Mouse (Mus musculus) left cerebral cortex, postnatal 14 days (tissue): Measurements from ENCODE around the gene Pde11a. TPM values are rescaled to one million over a fixed set of nuclear protein-coding genes. Genes with fewer than 3 reads are reported as not detected.
A peak's percentile ranks its signal among the peaks of the same experiment; 100 is the strongest.

Source experiments
- DNase-seq, 2 experiments: peaks; one replicate each; pipeline ENCODE4 v3.0.0; 2021 to 2022; ENCODE audit warnings: low spot score in 2 of 2, mixed read lengths in 1 of 2
- intact Hi-C: fragments of 180-260 bp; cut with DNase I; formaldehyde crosslinking; loops from one replicate; pipeline ENCODE4 v1.15.1; 2025
- total RNA-seq, 2 experiments: library from RNA; stranded (reverse); gene quantifications; 2 replicates each; pipeline ENCODE4 v1.2.3; 2021

Pde11a gene
- total RNA-seq, 2 experiments from 2014 or later, result 4.1 to 4.4 TPM

GRCm38 (mm10) chr2:76326161-76326560 lies 12.4 kb downstream of the Pde11a start:
- no peak for DNase-seq
- intact Hi-C loops, result no loop called here

DNA sequence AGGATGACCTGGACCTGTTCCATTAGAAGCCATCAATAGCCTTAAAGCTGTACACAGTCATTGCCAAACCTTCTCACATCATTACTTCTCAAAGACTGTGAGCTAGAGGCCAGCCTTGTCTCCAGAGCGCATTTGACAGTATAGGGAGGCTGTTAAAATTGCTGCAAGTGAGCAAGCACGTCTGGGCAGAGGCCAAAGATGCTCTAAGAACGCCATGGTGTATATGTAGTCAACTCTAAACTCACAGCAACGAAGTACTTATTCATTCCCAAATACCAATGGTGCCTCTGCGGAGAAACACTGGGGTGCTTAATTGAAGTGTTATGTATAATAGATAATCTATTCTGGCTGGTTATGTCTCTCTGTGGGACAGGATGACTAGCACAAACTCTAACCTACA lies 14.1 kb downstream of the Pde11a start:
- DNase-seq, result no peak
- intact Hi-C loops, result no loop called here

- DNase-seq, result peak; percentile 10 to 15
Measured at GRCm38 (mm10) chr2:76323185-76323875, 15.2 kb downstream of the Pde11a start.

GRCm38 (mm10) chr2:76320336-76320735 lies 18.2 kb downstream of the Pde11a start:
- intact Hi-C loops, result no loop called here
- no peak for DNase-seq

More at GRCm38 (mm10) chr2:76323185-76323875, 15.2 kb downstream of the Pde11a start:
- intact Hi-C loops, result no loop called here

DNA sequence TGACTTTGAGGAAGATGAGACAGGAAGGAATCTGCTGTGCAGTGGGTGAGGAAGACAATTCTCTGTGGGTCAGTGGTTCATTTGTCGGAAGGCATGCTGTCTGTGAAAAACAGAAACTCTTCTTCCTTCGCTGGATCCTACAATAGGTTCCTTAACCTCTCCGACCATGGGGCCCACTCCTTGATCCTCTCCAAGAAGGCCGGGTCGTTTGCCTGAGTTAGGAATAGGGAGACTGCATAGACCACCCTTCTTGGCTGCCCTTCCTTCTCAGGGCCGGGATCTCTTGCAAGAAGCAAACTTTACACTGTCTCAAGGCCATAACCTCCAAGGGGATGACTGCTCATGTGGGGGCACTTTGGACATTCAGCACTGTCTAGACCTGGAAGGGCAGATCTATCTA lies 19.3 kb downstream of the Pde11a start:
- intact Hi-C loops, result no loop called here
- DNase-seq, result no peak

DNA sequence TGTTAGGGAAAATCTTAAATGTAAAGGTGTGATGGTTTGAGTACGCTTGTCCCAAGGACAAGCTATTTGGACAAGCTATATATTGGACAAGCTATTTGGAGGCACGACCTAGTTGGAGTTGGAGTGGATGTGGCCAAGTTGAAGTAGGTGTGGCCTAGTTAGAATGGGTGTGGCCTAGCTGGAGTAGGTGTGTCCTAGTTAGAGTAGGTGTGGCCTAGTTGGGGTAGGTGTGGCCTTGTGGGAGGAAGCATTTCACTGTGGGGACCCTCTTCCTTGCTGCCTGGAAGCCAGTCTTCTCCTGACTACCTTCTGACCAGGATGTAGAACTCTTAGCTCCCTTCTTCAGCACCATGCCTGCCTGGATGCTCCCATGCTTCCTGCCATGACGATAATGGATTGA lies 50.9 kb downstream of the Pde11a start:
- intact Hi-C loops, result no loop called here
- DNase-seq, result no peak

DNA sequence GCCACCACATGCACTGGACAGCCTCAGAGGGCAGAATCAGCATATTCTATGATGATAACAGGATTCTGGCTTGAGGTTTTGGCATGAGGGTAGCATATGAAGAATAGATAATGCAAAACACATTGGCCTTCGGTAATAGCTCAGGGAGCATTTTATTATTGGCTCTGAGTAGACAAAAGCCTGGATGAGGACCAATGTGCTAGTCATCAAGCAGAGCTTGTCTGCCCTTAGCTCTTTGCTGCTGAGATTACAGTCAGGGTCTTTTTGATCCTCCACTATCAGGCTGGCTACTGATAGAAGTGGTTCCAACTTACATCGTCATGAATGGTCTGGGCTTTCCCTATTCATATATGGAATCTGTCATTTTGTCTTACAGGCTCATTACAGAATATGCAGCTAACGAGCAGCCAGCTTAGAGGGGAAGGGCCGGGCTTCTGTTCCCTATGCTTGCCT lies 52.3 kb downstream of the Pde11a start:
- DNase-seq, result no peak
- intact Hi-C loops, result no loop called here

GRCm38 (mm10) chr2:76285150-76285549 lies 53.4 kb downstream of the Pde11a start:
- DNase-seq, result no peak
- intact Hi-C loops, result no loop called here

DNA sequence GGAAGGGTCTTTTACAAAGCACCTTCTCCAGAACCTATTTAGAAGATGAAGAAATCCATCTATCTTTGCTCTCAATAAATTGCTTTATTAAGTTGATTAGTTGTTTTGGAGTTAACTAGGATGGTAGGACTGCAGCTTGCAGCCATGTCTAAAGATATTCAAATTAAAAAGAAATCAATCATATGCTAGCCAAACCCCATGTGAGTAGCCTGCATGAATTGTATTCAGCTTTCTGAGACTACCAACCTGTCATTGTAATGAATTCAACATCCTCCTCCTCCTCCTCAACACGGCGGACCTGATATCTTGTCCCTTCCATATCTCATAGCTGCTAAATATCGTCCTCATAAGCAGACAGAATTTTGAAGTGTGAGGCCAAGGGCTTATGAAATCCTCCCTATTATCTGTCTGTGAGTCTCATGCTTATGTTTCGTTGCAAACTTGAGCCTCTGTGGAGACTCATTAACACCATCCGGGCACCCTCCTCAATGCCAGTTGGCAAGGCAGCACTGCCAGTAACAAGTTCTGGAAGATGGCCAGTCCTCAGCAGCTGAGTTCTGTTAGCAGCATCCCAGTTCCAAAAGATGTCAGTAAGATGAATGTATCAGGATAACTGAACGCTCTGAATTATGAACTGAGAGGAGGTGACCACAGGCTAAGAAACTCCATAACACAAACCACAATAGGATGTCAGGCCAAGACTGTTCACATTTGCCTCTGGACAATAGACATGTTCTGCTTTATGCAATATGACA lies 55.0 kb downstream of the Pde11a start:
- intact Hi-C loops, result no loop called here
- peak; percentile 73 to 87 for DNase-seq

DNA sequence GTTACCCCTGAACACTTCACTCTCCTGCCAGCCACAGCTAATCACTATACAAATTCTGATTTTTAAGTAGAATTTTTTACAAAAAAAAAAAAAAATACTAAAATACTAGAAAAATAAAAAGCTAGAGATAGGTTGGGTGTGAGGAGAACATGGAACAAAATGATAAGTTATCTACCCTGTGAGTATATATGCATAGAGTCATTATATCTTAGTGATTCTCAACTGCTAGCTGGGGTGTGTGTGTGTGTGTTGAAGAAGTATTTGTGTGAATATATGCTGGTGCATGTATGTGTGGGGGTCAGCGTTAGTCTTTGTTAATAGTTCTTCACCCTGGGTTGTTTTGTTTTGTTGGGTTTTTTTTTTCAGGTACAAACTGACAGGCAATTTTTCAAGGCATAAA lies 69.1 kb downstream of the Pde11a start:
- intact Hi-C loops, result loop anchor here (10.0 kb wide), 1 partner anchor 145 kb away; no protein-coding TSS in a partner anchor

DNA sequence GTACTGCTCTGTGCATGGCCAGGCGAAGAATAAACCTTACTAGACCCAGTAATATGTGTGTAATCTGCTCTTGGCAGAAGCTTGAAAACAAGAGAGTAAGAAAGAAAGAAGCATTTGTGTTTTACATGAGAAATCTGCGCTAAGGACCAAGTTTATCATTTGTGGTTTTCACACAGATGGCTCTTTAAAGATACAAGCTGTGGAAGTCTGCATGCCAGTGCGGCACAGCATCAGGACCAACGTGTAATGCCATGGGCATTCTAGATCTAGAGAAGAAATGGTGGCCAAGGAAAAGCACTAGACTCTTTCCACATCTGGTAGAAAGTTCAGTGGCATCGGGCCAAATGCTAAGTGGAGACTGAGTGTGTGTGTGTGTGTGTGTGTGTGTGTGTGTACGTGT lies 71.2 kb downstream of the Pde11a start:
- intact Hi-C loops, result loop anchor here (10.0 kb wide), 1 partner anchor 143 kb away; no protein-coding TSS in a partner anchor
- no peak for DNase-seq

More for the DNA sequence above, 69.1 kb downstream of the Pde11a start:
- DNase-seq, result no peak

DNA sequence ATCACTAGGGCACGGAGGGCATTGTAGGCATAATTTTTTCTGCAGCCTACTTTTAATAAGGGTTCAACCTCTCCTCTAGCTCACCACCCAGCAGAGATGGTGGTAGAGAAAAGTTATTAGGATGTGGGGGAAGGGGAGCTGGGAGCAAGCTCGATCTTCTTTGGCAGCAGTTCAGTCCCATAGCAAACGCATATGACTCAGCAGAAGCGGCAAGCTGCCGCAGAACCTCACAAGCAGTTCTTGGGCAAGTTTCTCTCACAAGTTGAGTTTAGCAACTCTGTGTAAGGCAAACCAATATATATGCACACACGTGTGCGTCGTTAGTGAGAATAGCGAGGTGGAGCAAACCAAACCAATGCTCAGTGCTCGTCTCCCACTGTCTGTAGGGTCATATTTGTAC lies 72.0 kb downstream of the Pde11a start:
- intact Hi-C loops, result loop anchor here (10.0 kb wide), 1 partner anchor 142 kb away; no protein-coding TSS in a partner anchor
- DNase-seq, result peak; percentile 26 to 41

DNA sequence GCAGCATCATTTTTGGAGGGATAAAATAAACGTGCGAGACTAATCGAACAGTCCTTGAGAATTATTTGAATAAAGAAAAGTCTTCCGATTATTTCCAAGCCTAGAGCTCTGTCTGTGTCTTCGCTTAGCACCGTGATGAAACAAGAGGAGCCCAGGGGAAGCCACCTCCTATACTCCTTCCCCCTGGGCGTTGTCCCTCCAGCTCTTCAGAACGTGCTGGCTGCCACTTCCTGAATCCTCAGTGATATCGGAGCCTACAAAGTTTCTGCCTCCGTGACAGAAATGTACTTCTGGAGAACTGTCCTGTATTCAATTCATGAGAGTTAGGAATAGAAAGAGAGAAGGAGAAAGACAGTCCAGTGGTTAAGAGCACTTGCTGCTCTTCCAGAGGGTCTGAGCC lies 74.3 kb downstream of the Pde11a start:
- no peak for DNase-seq
- intact Hi-C loops, result loop anchor here (10.0 kb wide), 1 partner anchor 139 kb away; no protein-coding TSS in a partner anchor

GRCm38 (mm10) chr2:76262661-76263060 lies 75.9 kb downstream of the Pde11a start:
- no peak for DNase-seq
- intact Hi-C loops, result loop anchor here (10.0 kb wide), 1 partner anchor 138 kb away; no protein-coding TSS in a partner anchor

DNA sequence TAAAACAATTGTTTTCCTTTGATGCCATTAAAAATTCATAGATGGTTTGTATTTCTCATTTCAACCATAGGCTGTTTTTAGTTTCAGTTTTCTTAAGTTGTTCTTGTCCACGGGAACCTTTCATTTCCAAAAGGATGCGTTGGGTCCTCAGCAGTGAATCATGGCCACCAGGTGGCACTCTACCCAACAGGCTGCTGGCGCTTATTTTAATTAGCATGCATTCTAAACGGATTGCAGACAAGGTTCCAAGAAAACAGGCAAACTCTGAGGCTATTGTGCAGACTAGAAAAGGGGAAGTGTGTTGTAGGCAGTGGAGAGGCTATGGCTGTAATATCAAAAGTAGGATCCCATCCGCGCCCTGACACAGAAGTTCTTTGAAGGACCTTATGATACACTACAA lies 83.7 kb downstream of the Pde11a start:
- intact Hi-C loops, result loop anchor here (5.0 kb wide), 2 partner anchors 82 to 107 kb away; partner anchors contain the start of genes Cyct and Pde11a

DNA sequence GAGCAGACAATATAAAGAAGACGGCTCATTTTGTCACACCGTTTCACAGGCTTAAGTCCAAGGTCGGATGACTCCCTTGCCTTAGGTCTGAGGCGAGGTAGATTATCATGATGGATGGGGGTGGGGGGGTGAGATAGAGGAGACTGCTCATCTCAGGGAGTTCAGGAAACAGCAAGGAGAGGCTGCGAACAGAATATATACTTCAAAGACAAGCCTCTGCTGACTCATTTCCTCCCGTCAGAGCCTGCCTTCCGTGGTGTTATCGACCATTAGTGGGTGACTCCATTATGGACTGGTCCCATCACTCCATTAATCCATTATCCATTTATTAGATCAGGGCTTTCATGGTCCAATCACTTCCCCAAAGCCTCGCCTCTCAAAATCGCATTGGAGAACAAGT lies 87.2 kb downstream of the Pde11a start:
- intact Hi-C loops, result loop anchor here (5.0 kb wide), 1 partner anchor 111 kb away; the partner anchor contains the start of gene Cyct
- DNase-seq, result no peak

More for the DNA sequence above, 83.7 kb downstream of the Pde11a start:
- peak; percentile 80 to 83 for DNase-seq

DNA sequence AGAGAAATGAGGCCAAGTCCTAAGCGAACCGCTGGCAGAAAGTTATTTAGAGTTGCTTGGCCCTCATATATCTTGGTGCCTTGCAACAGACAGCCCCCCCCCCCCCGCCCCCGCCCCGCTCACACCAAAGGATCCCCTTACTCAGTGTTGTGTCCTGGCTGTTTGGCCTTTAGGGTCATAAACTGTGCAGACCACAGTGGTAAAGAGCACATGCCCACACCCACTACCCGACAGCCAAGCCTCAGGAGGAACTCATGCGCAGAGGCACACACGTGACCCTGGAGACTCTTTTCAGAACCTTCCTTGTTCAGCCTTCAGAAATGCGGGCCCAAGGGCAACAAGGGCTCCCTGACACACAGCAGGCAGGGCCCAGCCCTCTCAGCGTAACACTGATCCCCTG lies 90.3 kb downstream of the Pde11a start:
- no peak for DNase-seq
- intact Hi-C loops, result no loop called here

- no peak for DNase-seq
- intact Hi-C loops, result no loop called here
Measured at GRCm38 (mm10) chr2:76239175-76239574, 99.4 kb downstream of the Pde11a start.

DNA sequence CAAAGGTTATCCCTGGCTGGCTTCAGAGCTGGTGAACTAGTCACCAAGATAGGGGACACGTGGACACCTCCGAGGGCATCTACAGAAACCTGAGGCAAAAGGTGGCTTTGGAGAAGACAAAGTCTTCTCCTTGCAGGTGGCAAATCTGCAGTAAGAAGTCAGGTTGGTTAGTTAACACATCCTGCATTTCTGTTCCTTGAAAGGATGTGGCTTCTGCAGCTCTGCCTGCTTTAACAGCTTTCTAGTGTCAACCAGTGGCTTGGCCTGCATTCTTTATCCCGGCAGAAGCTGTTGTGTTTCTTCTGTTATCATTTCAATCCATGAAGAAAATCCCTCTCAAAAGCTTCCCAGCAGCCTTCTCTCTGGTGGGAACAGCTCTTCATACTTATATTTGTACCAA lies 100.1 kb downstream of the Pde11a start:
- intact Hi-C loops, result no loop called here
- no peak for DNase-seq

- DNase-seq, result no peak
- intact Hi-C loops, result no loop called here
Measured at GRCm38 (mm10) chr2:76237638-76238420, 100.7 kb downstream of the Pde11a start.
